Comparison of ENCODE assay signal across 20 mouse cellular contexts in the genomic region with DNA sequence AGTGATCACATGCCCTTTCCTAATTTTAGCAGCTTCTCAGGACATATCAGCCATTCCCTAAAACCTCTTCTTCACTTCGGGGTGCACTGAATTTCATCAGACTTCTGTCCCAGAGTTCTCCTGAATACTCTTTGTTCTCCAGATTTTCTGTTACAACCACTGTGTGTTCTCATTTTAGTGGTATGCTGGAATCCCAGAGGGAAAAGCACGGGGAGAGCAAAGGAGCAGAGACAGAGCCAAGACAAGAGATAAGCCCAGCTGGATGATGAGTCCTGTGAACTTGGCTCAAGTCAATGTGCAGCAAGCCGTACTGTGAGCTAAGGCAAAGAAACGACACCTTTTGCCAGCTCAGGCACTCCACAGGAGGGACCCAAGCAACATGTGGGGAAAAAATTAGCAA.
DNase-seq lines count a peak whose midpoint lies in the region; ATAC-seq and TF ChIP-seq lines count a peak whose summit lies in the region.
"Had no signal": no experiment of that assay in that cellular context is flagged by ENCODE, and none has a peak within 500 bp of the region (broad histone marks: within the 10 kb centered on the region; RNA-seq: fewer than 3 reads in every experiment).

No protein-coding gene starts in this region.

- no peak for TF ChIP-seq CTCF in lung, adult 2 months (IDR thresholded peaks at IDR 0.05; ENCODE audit: insufficient read depth, low read length)

- peak; percentile 37 for DNase-seq in gastrocnemius, postnatal 25 days
- no peak for DNase-seq in gastrocnemius, postnatal 10 days
- DNase-seq in midbrain, embryonic 11.5 days (ENCODE audit: low spot score, missing footprints) = peak; percentile 78
- peak; percentile 32 to 45 for DNase-seq in heart, adult 9 months (ENCODE audit: low spot score in 2 of 2)
- peak; percentile 21 for DNase-seq in heart, postnatal 4 days
- no peak for DNase-seq in lung, adult 2 months
- DNase-seq: adrenal gland, postnatal 10 days; cerebellum, postnatal 14 days; embryo, embryonic 11 days; kidney, adult 8-10 months; kidney, postnatal 36 days; left cerebral cortex, postnatal 4 days; liver; liver, postnatal 0 days; lung, postnatal 36 days had no signal

- H3K36me3 ChIP-seq in midbrain, embryonic 11.5 days (ENCODE audit: control insufficient read depth, insufficient read depth, low read length) = no peaks in the 10 kb centered on the region
- no peaks in the 10 kb centered on the region for H3K36me3 ChIP-seq in midbrain, embryonic 13.5 days
- H3K36me3 ChIP-seq in forebrain, embryonic 12.5 days (replicated peaks) = no peaks in the 10 kb centered on the region
- H3K36me3 ChIP-seq: hindbrain, embryonic 13.5 days had no signal

- TF ChIP-seq POLR2A in lung, adult 2 months (IDR thresholded peaks at IDR 0.05; ENCODE audit: borderline replicate concordance, extremely low read depth, low read depth, low read length) = no peak

- no peak for ATAC-seq in midbrain, embryonic 11.5 days (ENCODE audit: low FRiP score)
- ATAC-seq in midbrain, embryonic 13.5 days = no peak
- ATAC-seq in forebrain, embryonic 12.5 days (ENCODE audit: low FRiP score) = no peak
- ATAC-seq: liver, postnatal 0 days; Patski had no signal

- no peaks in the 10 kb centered on the region for H3K9me3 ChIP-seq in midbrain, embryonic 11.5 days (ENCODE audit: control insufficient read depth, low read length)
- H3K9me3 ChIP-seq in midbrain, embryonic 13.5 days = no peaks in the 10 kb centered on the region
- H3K9me3 ChIP-seq in forebrain, embryonic 12.5 days = no peaks in the 10 kb centered on the region
- H3K9me3 ChIP-seq: hindbrain, embryonic 13.5 days had no signal

- H3K27me3 ChIP-seq in midbrain, embryonic 11.5 days (ENCODE audit: control insufficient read depth, insufficient read depth, low read length) = no peaks in the 10 kb centered on the region
- H3K27me3 ChIP-seq in midbrain, embryonic 13.5 days = no peaks in the 10 kb centered on the region
- H3K27me3 ChIP-seq in forebrain, embryonic 12.5 days = no peaks in the 10 kb centered on the region
- H3K27me3 ChIP-seq: hindbrain, embryonic 13.5 days had no signal

- H3K27ac ChIP-seq in midbrain, embryonic 11.5 days (ENCODE audit: low read depth, low read length) = no peak overlapping the region
- H3K27ac ChIP-seq in midbrain, embryonic 13.5 days = no peak overlapping the region
- no peak overlapping the region for H3K27ac ChIP-seq in forebrain, embryonic 12.5 days
- H3K27ac ChIP-seq: hindbrain, embryonic 13.5 days; left cerebral cortex, adult 2 months had no signal

- 69% methylated on average over 4 of the region's 4 CpGs for WGBS in midbrain, embryonic 11.5 days
- WGBS in midbrain, embryonic 13.5 days = 56% methylated on average over 4 of the region's 4 CpGs
- 49% methylated on average over 4 of the region's 4 CpGs for WGBS in lung, adult 2 months
- 63% methylated on average over 4 of the region's 4 CpGs for WGBS in forebrain, embryonic 12.5 days

- H3K4me3 ChIP-seq in midbrain, embryonic 11.5 days (ENCODE audit: low read depth, low read length) = no peak overlapping the region
- no peak overlapping the region for H3K4me3 ChIP-seq in midbrain, embryonic 13.5 days (replicated peaks)
- H3K4me3 ChIP-seq in lung, adult 2 months (replicated peaks; ENCODE audit: extremely low read depth, low read depth, low read length) = no peak overlapping the region
- no peak overlapping the region for H3K4me3 ChIP-seq in forebrain, embryonic 12.5 days (replicated peaks)
- H3K4me3 ChIP-seq: hindbrain, embryonic 13.5 days; left cerebral cortex, adult 2 months had no signal

- H3K4me2 ChIP-seq in midbrain, embryonic 11.5 days = no peak overlapping the region
- H3K4me2 ChIP-seq in midbrain, embryonic 13.5 days (replicated peaks) = no peak overlapping the region
- H3K4me2 ChIP-seq in forebrain, embryonic 12.5 days = no peak overlapping the region
- H3K4me2 ChIP-seq: hindbrain, embryonic 13.5 days had no signal

- H3K9ac ChIP-seq in midbrain, embryonic 11.5 days (ENCODE audit: low read length) = no peak overlapping the region
- H3K9ac ChIP-seq in midbrain, embryonic 13.5 days (replicated peaks) = no peak overlapping the region
- no peak overlapping the region for H3K9ac ChIP-seq in forebrain, embryonic 12.5 days
- H3K9ac ChIP-seq: hindbrain, embryonic 13.5 days; liver, postnatal 0 days had no signal

- peaks cover 5% of the 10 kb centered on the region for H3K4me1 ChIP-seq in midbrain, embryonic 11.5 days (ENCODE audit: control insufficient read depth, insufficient read depth, low read length)
- peaks cover 25% of the 10 kb centered on the region for H3K4me1 ChIP-seq in midbrain, embryonic 13.5 days (replicated peaks)
- H3K4me1 ChIP-seq in lung, adult 2 months (ENCODE audit: control insufficient read depth, insufficient read depth, low read length) = no peaks in the 10 kb centered on the region
- peaks cover 14% of the 10 kb centered on the region for H3K4me1 ChIP-seq in forebrain, embryonic 12.5 days

Comparison
In these comparisons a context has a peak if more than half of its experiments do, and no peak if none do; other contexts are left out.
1. DNase-seq: peak in gastrocnemius, postnatal 25 days (single experiment), midbrain, embryonic 11.5 days (single experiment), heart, adult 9 months (2 of 2) and heart, postnatal 4 days (single experiment); none in gastrocnemius, postnatal 10 days (single experiment) and lung, adult 2 months (single experiment).